ENCODE assay signal across 7 mouse cellular contexts in the genomic region with DNA sequence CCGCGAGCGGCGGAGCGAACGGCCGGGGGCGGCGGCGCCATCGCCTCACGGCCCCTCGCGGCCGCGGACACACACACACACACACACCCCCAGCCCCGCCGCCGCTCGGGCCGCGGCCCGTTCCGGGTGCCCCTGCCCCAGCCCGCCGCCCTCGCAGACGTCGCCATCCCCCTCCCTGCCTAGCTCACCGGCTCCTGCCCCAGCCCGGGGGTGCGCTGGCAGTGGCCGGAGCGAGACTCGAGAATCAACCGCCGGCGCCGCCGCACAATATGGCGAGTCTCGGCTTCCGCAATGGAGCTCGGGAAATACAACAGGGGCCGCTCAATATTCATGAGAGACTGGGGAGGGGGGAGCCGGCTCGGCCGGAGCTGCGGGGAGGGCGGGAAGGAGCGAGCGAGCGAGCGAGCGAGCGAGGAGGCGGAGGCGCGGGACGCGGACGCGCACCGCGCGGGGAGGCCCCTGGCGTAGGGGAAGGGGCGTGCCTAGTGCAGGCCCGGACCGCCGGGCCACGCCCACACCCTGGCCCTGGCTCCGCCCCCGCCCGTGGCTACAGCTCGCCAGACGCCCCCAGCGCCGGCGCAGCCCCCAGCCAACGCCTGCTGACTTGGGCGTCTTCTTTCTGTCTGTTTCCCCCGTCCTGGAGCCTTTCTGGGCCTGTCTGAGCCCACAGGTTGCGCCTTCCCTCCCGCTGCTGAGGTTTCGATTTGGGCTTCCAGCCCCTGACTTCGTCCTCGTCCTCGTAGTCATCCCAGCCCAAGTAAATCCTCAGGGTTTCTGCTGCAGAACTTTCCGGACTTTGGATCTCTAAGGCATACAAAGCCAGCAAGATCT. TPM values are rescaled to one million over a fixed set of nuclear protein-coding genes. Genes with fewer than 3 reads are reported as not detected.
A peak's percentile ranks its signal among the peaks of the same experiment; 100 is the strongest.
DNase-seq lines count a peak whose midpoint lies in the region; ATAC-seq and TF ChIP-seq lines count a peak whose summit lies in the region.

TSS of gene Rnf2 (minus strand) at position 425 of the 831 bp plus-strand sequence.

- H3K9ac ChIP-seq in embryonic facial prominence, embryonic 12.5 days, result peak within 1 kb of the TSS; percentile 97
- peak within 1 kb of the TSS; percentile 99 for H3K9ac ChIP-seq in limb, embryonic 12.5 days (replicated peaks)
- H3K9ac ChIP-seq in midbrain, embryonic 15.5 days, result peak within 1 kb of the TSS; percentile 73

- no peaks in the 10 kb centered on the region for H3K36me3 ChIP-seq in embryonic facial prominence, embryonic 12.5 days
- H3K36me3 ChIP-seq in kidney, adult 2 months (ENCODE audit: control insufficient read depth, insufficient read depth, low read length), result no peaks in the 10 kb centered on the region
- no peaks in the 10 kb centered on the region for H3K36me3 ChIP-seq in limb, embryonic 12.5 days
- H3K36me3 ChIP-seq in midbrain, embryonic 15.5 days (replicated peaks), result no peaks in the 10 kb centered on the region
- H3K36me3 ChIP-seq in spleen, adult 2 months (ENCODE audit: control insufficient read depth, insufficient read depth, low read length), result no peaks in the 10 kb centered on the region

- peak within 1 kb of the TSS; percentile 99 for H3K27ac ChIP-seq in embryonic facial prominence, embryonic 12.5 days
- H3K27ac ChIP-seq in kidney, adult 2 months (ENCODE audit: insufficient read depth, low read depth, low read length), result peak within 1 kb of the TSS; percentile 81
- H3K27ac ChIP-seq in limb, embryonic 12.5 days, result peak within 1 kb of the TSS; percentile 99
- H3K27ac ChIP-seq in midbrain, embryonic 15.5 days, result peak within 1 kb of the TSS; percentile 87
- peak within 1 kb of the TSS; percentile 84 for H3K27ac ChIP-seq in spleen, adult 2 months (ENCODE audit: insufficient read depth, low read length)

- no peaks in the 10 kb centered on the region for H3K27me3 ChIP-seq in embryonic facial prominence, embryonic 12.5 days
- H3K27me3 ChIP-seq in kidney, adult 2 months (replicated peaks; ENCODE audit: control insufficient read depth, insufficient read depth, low read length), result no peaks in the 10 kb centered on the region
- H3K27me3 ChIP-seq in limb, embryonic 12.5 days, result no peaks in the 10 kb centered on the region
- no peaks in the 10 kb centered on the region for H3K27me3 ChIP-seq in midbrain, embryonic 15.5 days (replicated peaks)
- H3K27me3 ChIP-seq in spleen, adult 2 months (ENCODE audit: control insufficient read depth, insufficient read depth, low read length), result no peaks in the 10 kb centered on the region

- H3K9me3 ChIP-seq in embryonic facial prominence, embryonic 12.5 days, result no peaks in the 10 kb centered on the region
- H3K9me3 ChIP-seq in limb, embryonic 12.5 days, result no peaks in the 10 kb centered on the region
- H3K9me3 ChIP-seq in midbrain, embryonic 15.5 days, result no peaks in the 10 kb centered on the region

- H3K4me1 ChIP-seq in embryonic facial prominence, embryonic 12.5 days, result peaks cover 27% of the 10 kb centered on the region
- H3K4me1 ChIP-seq in kidney, adult 2 months (ENCODE audit: control insufficient read depth, insufficient read depth, low read length), result peaks cover 11% of the 10 kb centered on the region
- H3K4me1 ChIP-seq in limb, embryonic 12.5 days (replicated peaks), result peaks cover 20% of the 10 kb centered on the region
- peaks cover 20% of the 10 kb centered on the region for H3K4me1 ChIP-seq in midbrain, embryonic 15.5 days
- H3K4me1 ChIP-seq in spleen, adult 2 months (ENCODE audit: control insufficient read depth, insufficient read depth, insufficient read length), result peaks cover 4% of the 10 kb centered on the region

- H3K4me3 ChIP-seq in embryonic facial prominence, embryonic 12.5 days, result peak within 1 kb of the TSS; percentile 80
- peak within 1 kb of the TSS; percentile 78 for H3K4me3 ChIP-seq in kidney, adult 2 months (ENCODE audit: insufficient read depth, low read depth, low read length)
- peak within 1 kb of the TSS; percentile 95 for H3K4me3 ChIP-seq in limb, embryonic 12.5 days (replicated peaks)
- peak within 1 kb of the TSS; percentile 86 for H3K4me3 ChIP-seq in midbrain, embryonic 15.5 days
- H3K4me3 ChIP-seq in spleen, adult 2 months (ENCODE audit: extremely low read depth, insufficient read depth, insufficient read length), result peak within 1 kb of the TSS; percentile 86

- no peak for TF ChIP-seq CTCF in kidney, adult 2 months (conservative IDR thresholded peaks at IDR 0.05; ENCODE audit: insufficient read depth, insufficient read length, low read depth, low read length)
- TF ChIP-seq CTCF in spleen, adult 2 months (IDR thresholded peaks at IDR 0.05; ENCODE audit: extremely low read depth, insufficient read depth, insufficient read length, insufficient replicate concordance), result no peak

- ATAC-seq in embryonic facial prominence, embryonic 12.5 days (ENCODE audit: insufficient number of reproducible peaks, insufficient read depth, low FRiP score, low TSS enrichment), result peak; percentile 94
- ATAC-seq in limb, embryonic 12.5 days (ENCODE audit: insufficient number of reproducible peaks, insufficient read depth, low FRiP score, low TSS enrichment, low read depth), result peak; percentile 95
- peak; percentile 97 for ATAC-seq in midbrain, embryonic 15.5 days (replicated peaks)

- peak; percentile 57 for TF ChIP-seq POLR2A in kidney, adult 2 months (IDR thresholded peaks at IDR 0.05; ENCODE audit: low read depth, low read length)
- no peak; the same call in none of the 2 replicates for TF ChIP-seq POLR2A in spleen, adult 2 months (IDR thresholded peaks at IDR 0.05; ENCODE audit: low read depth, low read length)

- under 1% methylated on average over 65 of the region's 90 CpGs for WGBS in embryonic facial prominence, embryonic 12.5 days
- 1% methylated on average over 87 of the region's 90 CpGs for WGBS in kidney, adult 2 months
- under 1% methylated on average over 76 of the region's 90 CpGs for WGBS in limb, embryonic 12.5 days
- under 1% methylated on average over 75 of the region's 90 CpGs for WGBS in midbrain, embryonic 15.5 days
- 2% methylated on average over 69 of the region's 90 CpGs for WGBS in spleen, adult 2 months

- H3K4me2 ChIP-seq in embryonic facial prominence, embryonic 12.5 days (replicated peaks), result peak within 1 kb of the TSS; percentile 52
- H3K4me2 ChIP-seq in limb, embryonic 12.5 days, result peak within 1 kb of the TSS; percentile 57
- H3K4me2 ChIP-seq in midbrain, embryonic 15.5 days, result peak within 1 kb of the TSS; percentile 55

- DNase-seq in adrenal gland, postnatal 25 days, result peak; percentile 95
- peak; percentile 94 to 96 for DNase-seq in heart, adult 18-20 months
- DNase-seq in kidney, adult 2 months, result peak; percentile 95
- peak; percentile 89 to 90 for DNase-seq in spleen, adult 2 months (ENCODE audit: low read depth in 1 of 2, low spot score in 2 of 2)

RNA-seq across cellular contexts. Expression of gene Rnf2, which starts in this region (rescaled TPM):
- total RNA-seq in adrenal gland, postnatal 25 days (2021), result 57.3 and 59.0 TPM in 2 replicates
- 113 and 122 TPM in 2 replicates for polyA plus RNA-seq in embryonic facial prominence, embryonic 12.5 days (2016; fragmentation: Nextera tagmentation; extraction: Ambion mirVana)
- 10 to 100 TPM; 14.7 to 15.3 TPM for total RNA-seq in heart, adult 18-20 months (2021)
- polyA plus RNA-seq in kidney, adult 2 months (2012; rRNA removed), result 13.8 and 16.4 TPM in 2 replicates
- polyA plus RNA-seq in limb, embryonic 12.5 days (2016; fragmentation: Nextera tagmentation; extraction: Ambion mirVana), result 124 TPM in 2 replicates
- 113 and 115 TPM in 2 replicates for polyA plus RNA-seq in midbrain, embryonic 15.5 days (2015; fragmentation: Nextera tagmentation; extraction: Ambion mirVana)
- 8.8 and 10.5 TPM in 2 replicates for polyA plus RNA-seq in spleen, adult 2 months (2012; rRNA removed)

Comparison
In these comparisons a context has a peak if more than half of its experiments do, and no peak if none do; other contexts are left out.
1. Peak in every context shown above with its lines: DNase-seq, ATAC-seq, H3K4me3 ChIP-seq and H3K27ac ChIP-seq.